Mouse (Mus musculus) adrenal gland, postnatal 25 days (tissue): Measurements from ENCODE around the gene Sirpb1a. TPM values are rescaled to one million over a fixed set of nuclear protein-coding genes. Genes with fewer than 3 reads are reported as not detected.
"Not testable (repeated sequence)": the region's sequence is repeated elsewhere in the genome, so short reads cannot be mapped to it uniquely, and the experiment has no call there.

Experiments used
- DNase-seq: peaks from one replicate; pipeline ENCODE4 v3.0.0; 2021; ENCODE audit warnings: mixed read lengths
- long read RNA-seq: library from polyadenylated mRNA; stranded (forward); transcript quantifications from one replicate; pipeline ENCODE4 v2.0.0, GENCODE M21; 2021
- total RNA-seq: library from RNA; stranded (reverse); gene quantifications from 2 replicates; pipeline ENCODE4 v1.2.3, GENCODE M21; 2021

Sirpb1a gene
- total RNA-seq, result 0.39 TPM in 1 of 2 replicates, not detected in the other
- long read RNA-seq, result 0 reads

DNA sequence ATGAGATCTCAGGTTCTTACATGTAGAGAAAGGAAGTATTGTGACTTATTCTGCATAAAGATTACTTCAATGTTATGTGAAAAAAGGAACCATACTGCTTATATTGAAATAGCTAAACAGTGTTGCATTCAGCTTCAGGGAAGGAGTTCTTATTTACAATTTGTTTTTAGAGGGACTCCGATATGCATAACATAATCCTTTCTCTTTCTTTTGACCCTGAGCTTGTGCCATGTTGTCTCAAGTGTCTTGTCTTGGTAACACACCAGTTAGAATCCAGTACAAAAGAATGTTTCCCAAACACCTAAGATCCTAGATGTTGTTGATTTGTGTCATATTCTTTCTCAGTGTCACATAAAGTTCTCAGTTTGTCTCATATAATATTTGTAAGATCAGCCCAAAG lies at the start of gene Sirpb1a:
Sirpb1a (minus strand) TSS at position 74 of the 400 bp plus-strand sequence.
- not testable (repeated sequence) for DNase-seq

DNA sequence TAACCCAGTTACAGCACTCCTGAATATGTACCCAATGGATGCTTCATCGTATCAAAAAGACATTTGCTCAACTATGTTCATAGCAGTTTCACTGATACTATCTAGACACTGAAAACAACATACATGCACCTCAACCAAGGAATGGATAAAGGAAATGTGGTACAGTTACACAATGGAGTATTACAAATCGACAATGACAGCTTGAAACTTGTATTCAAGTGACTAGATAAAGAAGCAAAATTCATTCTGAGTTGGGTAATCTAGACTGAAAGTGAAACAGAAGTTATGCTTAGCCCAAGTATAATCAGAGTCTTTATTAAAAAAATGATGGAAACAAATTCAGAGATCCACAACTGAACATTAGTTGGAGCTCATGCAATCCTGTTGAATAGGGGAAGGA lies 48.5 kb upstream of the Sirpb1a start:
- DNase-seq, result not testable (repeated sequence)

DNA sequence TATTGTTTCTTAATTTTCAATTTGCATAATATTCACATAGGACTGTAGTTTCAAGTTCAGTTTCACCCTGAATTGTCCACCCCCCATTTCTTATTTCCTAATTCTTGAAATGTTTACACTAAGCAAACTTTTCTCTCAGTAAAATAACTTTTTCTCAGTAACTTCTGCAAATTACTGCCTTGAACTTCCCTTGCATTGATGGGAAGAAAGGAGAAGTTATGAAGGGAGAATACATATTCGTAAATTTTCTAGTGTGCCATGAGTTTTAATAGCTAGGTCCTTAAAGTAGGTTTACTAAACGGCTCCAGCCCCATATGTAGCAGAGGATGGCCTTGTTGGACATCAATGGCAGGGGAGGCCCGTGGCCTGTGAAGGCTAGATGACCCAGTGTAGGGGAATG lies 43.8 kb upstream of the Sirpb1a start:
- DNase-seq, result not testable (repeated sequence)

DNA sequence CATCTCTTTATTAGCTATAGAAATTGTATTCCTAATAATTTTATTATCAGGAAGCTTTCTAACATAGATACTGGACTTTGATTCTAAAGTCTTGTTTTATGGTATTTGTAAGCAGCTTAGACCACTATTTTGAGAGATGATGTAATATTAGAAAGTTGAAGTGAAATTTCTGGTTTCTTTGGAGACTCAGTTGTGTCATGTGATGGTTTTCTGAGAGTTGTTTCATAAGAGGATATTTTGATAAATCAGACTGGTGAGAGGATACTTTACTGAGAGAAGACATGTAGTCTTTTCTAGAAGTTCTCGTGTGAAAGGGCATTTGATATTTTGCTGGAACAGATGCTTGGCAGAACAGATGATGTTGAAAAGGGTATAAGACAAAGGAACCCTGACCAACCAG lies 17.6 kb upstream of the Sirpb1a start:
- not testable (repeated sequence) for DNase-seq

DNA sequence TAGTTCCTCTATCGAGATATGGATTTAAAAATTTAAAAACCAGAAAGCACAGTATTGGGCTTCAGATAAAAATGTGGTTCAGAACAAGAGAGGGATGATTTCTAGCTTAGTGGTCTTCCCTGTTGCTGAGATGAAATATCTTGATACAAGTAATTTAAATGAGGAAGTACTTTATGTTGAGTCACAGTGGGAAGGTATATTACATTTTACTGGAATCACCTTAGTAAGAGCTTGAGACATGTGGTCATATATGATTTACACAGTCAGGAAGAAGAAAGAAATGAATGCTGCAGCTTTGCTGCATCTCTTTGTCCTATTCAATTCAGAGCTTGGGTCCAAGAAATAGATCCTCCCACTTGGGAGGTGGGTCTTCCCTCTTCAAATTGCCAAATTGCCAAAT lies 13.5 kb upstream of the Sirpb1a start:
- not testable (repeated sequence) for DNase-seq

DNA sequence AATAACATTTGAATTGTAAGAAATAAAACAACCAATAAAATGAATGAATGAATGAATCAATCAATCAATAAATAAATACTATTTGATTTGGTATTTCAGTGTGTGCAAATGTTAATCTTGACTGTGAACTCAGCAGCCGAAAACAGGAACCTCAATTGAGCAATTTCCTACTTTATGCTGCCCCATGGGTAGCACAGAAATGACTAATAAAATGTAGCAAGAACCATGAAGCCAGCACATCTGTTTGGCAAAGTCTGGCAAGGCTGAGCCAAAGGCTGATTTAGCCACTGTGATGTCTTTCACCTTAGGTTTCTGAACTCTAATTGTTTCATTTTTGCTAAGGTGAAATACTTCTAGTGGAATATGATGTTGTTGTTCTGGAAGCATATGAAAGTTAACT lies 1.6 kb upstream of the Sirpb1a start:
- no peak for DNase-seq

DNA sequence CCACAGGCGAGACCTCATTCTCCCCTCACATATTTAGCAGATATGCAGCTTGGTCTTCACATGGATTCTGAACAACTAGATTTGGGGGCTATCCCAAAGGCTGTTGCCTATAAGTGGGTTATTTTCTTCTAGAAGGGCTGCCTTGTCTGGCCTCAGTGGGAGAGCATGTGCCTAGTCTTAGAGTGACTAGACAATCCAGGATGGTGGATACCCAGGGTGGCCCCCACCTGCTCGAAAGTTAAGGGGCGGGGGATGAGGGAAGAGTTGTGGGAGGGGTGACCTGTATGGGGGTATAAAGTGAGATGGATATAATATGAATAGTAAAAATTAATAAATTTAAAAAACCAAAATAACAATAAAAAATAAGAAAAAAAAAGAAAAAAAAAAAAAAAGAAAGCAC lies 70.6 kb downstream of the Sirpb1a start:
- DNase-seq, result not testable (repeated sequence)

DNA sequence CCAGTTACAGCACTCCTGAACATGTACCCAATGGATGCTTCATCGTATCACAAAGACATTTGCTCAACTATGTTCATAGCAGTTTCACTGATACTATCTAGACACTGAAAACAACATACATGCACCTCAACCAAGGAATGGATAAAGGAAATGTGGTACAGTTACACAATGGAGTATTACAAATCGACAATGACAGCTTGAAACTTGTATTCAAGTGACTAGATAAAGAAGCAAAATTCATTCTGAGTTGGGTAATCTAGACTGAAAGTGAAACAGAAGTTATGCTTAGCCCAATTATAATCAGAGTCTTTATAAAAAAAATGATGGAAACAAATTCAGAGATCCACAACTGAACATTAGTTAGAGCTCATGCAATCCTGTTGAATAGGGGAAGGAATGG lies 76.0 kb downstream of the Sirpb1a start:
- not testable (repeated sequence) for DNase-seq

DNA sequence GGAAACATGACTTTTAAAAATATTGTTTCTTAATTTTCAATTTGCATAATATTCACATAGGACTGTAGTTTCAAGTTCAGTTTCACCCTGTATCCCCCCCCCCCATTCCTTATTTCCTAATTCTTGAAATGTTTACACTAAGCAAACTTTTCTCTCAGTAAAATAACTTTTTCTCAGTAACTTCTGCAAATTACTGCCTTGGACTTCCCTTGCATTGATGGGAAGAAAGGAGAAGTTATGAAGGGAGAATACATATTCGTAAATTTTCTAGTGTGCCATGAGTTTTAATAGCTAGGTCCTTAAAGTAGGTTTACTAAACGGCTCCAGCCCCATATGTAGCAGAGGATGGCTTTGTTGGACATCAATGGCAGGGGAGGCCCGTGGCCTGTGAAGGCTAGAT lies 80.7 kb downstream of the Sirpb1a start:
- DNase-seq, result not testable (repeated sequence)

DNA sequence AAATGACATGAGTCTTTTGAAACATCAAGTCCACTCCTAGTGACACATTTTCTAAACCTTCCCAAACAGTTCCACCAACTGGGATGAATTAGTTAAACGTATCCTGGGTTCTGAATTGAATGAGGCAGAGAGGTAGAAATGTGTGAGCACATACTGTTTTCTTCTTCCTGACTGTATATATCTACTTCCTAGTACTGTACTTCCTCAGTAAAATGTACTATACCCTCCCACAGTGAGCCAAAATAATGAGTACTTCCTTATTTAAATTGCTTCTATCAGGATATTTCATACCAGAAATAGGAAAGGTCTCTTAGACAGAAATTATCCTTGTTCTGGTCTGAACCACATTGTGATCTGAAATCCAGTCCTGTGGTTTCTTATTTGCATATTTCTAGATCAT lies 86.0 kb downstream of the Sirpb1a start:
- no peak for DNase-seq

DNA sequence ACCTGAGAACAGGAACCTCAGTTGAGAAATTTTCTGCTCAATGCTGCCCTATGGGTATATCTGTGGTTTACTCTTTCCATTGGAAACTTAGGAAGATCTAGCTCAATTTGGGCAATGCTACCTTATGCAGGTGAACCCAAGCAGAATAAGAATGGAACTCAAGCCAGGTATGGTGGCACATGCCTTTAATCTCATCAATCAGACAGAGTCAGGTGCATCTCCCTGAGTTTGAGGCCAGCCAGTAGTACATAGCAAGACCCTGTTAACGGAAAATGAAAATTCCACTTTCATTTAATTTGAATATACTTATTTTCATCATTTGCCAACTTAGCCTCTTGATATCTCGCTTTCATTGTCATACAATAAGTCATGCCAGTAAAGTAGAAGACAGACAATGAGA lies 92.1 kb downstream of the Sirpb1a start:
- no peak for DNase-seq

DNA sequence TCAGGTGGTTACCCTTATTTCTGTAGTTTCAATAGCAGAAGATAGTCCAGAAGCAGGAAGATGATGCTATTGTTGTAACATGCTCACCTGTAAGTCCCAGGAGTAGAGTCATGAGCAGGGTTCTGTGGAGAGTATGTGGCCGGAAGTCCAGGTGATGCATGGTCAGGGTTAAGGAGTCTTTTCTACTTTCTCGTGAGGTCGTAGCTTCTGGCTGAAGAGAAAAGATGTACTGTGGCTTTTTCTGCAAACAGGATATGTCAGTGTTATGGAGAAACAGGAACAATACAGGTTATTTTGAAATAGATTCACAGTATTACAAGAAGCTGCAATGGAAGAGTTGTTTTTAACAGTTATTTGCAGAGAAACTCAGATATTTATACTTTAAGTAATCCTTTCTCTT lies 94.3 kb downstream of the Sirpb1a start, which contains the start of gene Gm9733:
Gm9733 (minus strand) TSS at position 240 of the 400 bp plus-strand sequence.
- no peak for DNase-seq

DNA sequence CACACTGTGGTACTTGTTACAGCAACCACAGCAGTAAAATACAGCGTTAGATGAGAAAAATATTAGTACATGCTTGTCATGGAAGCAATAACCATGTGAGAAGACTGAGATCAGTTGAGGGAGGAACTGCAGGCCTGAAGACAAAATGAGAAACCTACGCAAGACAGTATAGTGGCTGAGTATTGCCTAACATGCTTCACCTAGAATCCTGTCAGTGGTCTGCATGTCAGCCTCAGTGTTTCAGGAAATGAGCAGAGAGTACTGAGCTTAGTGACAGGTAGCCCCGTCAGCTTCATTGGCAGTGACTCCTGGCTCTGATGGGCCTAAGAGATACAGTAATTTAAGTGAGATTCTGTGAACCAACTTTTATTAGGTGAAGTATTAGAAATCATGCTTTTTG lies 94.8 kb downstream of the Sirpb1a start:
- DNase-seq, result no peak

DNA sequence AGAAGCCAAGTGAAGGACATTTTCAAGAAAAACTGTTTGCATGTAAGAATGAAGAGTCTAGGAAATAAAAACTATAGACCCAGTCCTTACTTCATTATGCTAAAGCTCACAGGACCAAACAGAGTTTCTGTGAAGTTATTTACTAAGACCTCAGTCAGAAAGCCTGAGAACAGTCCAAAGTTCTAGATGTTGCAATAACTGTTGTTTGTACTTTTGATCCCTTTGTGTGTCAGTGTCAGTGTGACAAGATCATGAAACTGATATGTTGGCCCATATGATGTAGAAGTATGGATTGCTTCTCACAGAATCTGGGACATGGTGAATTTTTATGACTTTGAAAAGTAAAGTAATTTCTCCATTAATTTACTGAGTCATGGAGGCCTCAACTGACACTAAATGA lies 96.8 kb downstream of the Sirpb1a start:
- DNase-seq, result no peak

Other genes starting within 250 kb of the Sirpb1a start
- gene Gm9733, start 94.2 kb downstream of the Sirpb1a start, total RNA-seq, result not detected in 2 replicates
- not detected in 2 replicates for gene Sirpb1b, start 148.5 kb upstream of the Sirpb1a start, total RNA-seq